Mouse (Mus musculus) limb, embryonic 15.5 days (tissue): Measurements from ENCODE around the gene Cnksr3. TPM values are rescaled to one million over a fixed set of nuclear protein-coding genes. Genes with fewer than 3 reads are reported as not detected.

ENCODE experiments used
- ATAC-seq: fragments of 200-750 bp; cut with Nextera tagmentation; 2 replicates; pipeline ENCODE4 v1.8.0; 2017; ENCODE audit warnings: low read depth, moderate TSS enrichment; ENCODE audit not compliant: insufficient number of reproducible peaks, low FRiP score, low TSS enrichment
- H3K27ac ChIP-seq: fragments of 300-500 bp; sonication (generic); 2 replicates; pipeline ENCODE4 v1.5.1; 2015; ENCODE audit warnings: moderate library complexity, mild to moderate bottlenecking, inconsistent platforms
- H3K27me3 ChIP-seq: fragments of 300-500 bp; sonication (generic); 2 replicates; pipeline ENCODE4 v1.6.1; 2015; ENCODE audit warnings: inconsistent platforms
- H3K36me3 ChIP-seq: fragments of 300-500 bp; sonication (generic); 2 replicates; pipeline ENCODE4 v1.6.1; 2015; ENCODE audit warnings: inconsistent platforms
- H3K4me1 ChIP-seq: fragments of 300-500 bp; sonication (generic); 2 replicates; pipeline ENCODE4 v1.6.1; 2015; ENCODE audit warnings: inconsistent platforms
- H3K4me2 ChIP-seq: fragments of 300-500 bp; sonication (generic); 2 replicates; pipeline ENCODE4 v1.6.1; 2015; ENCODE audit warnings: mild to moderate bottlenecking, inconsistent platforms
- H3K4me3 ChIP-seq: fragments of 300-500 bp; sonication (generic); 2 replicates; pipeline ENCODE4 v1.5.1; 2015; ENCODE audit warnings: mild to moderate bottlenecking, inconsistent platforms
- H3K9ac ChIP-seq: fragments of 300-500 bp; sonication (generic); 2 replicates; pipeline ENCODE4 v1.6.1; 2015; ENCODE audit warnings: inconsistent platforms
- H3K9me3 ChIP-seq: fragments of 300-500 bp; sonication (generic); 2 replicates; pipeline ENCODE4 v1.6.1; 2016; ENCODE audit warnings: inconsistent platforms
- WGBS: fragments of 180-500 bp; shearing (Covaris S2); methylation state at CpG from one replicate; pipeline ENCODE4 v1.1.7; 2015; 5-methylcytosine and 5-hydroxymethylcytosine counted together
- polyA plus RNA-seq: library from polyadenylated mRNA; unstranded; fragments of >200 nt; fragmentation: Nextera tagmentation; extraction: Ambion mirVana; gene quantifications from 2 replicates; pipeline ENCODE4 v1.2.1, GENCODE M21; 2015

Gene Cnksr3
- polyA plus RNA-seq, 1 experiment from 2014 or later: 13.3 TPM

DNA sequence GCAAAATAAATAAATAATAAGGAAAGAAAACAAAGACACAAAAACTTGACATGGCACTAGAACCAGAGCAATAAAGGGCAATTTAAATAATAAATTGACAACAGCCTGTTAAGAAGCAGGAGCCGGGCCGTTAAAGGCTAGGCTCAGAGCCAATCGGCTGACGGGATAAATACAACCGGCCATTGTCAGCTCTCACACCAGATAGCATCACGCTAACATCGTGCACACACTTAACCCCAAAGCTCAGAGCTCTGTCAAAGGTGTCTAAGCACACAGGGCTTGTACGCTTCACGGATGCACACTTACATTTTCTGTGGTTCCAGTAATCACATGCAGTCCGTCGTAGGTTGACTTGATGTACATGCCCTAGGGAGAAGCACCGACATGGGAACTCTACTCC is 74.0 kb downstream of the Cnksr3 start:
- WGBS: 72% methylated on average over 12 of the region's 12 CpGs

DNA sequence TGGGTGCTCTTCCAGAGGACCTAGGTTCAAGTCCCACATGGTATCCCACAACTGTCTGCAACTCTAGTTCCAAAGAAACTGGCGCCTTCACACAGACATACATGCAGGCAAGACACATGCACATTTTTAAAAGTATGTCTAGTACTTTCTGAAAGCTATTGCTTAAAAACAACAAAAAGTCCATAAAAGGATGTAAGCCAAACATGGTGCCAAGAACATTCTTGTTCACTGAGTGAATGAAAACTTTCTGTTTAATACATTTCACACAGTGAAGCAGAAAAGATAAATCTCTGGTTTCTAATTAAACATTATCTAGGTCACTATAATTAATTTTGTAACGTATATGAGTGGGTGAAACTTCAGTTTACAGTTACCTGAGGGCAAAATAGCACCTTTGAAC is 76.3 kb downstream of the Cnksr3 start:
- Histone ChIP-seq H3K9ac (no peak overlapping the region), H3K9me3 (no peaks in the 10 kb centered on the region), H3K36me3 (peaks cover 35% of the 10 kb centered on the region), H3K27ac (no peak overlapping the region), H3K4me1 (0 out of 2 replicates have a peak, but pooled peaks cover 3% of the 10 kb centered on the region), H3K27me3 (no peaks in the 10 kb centered on the region), H3K4me3 (no peak overlapping the region), H3K4me2 (no peak overlapping the region)
- ATAC-seq: no peak
- 71% methylated on average over 2 of the region's 2 CpGs for WGBS

More for the DNA sequence above, 74.0 kb downstream of the Cnksr3 start:
- H3K9ac ChIP-seq: no peak overlapping the region
- H3K36me3 ChIP-seq: peaks cover 25% of the 10 kb centered on the region
- no peaks in the 10 kb centered on the region for H3K27me3 ChIP-seq
- H3K9me3 ChIP-seq: no peaks in the 10 kb centered on the region
- no peak overlapping the region for H3K4me3 ChIP-seq
- H3K4me2 ChIP-seq: no peak overlapping the region
- no peak overlapping the region for H3K27ac ChIP-seq
- no peak for ATAC-seq
- 0 out of 2 replicates have a peak, but pooled peaks cover 3% of the 10 kb centered on the region for H3K4me1 ChIP-seq

DNA sequence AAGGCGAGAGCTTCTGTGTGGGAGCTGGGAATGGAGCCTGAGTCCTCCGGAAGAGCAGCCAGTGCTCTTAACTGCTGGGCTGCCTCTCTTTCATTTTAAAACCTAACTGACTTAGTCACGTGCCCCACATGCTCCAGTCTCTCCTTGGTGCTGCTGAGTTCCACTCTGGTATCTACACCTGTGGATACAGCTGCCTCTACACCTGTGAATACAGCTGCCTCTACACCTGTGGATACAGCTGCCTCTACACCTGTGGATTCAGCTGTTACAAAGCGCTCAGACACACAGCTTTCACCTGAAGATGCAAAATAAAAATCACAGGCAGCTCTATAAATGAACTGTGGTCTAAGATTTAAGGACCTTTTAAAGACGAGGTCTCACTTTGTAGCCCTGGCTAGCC is 79.0 kb downstream of the Cnksr3 start:
- ATAC-seq: no peak
- H3K27me3 ChIP-seq: no peaks in the 10 kb centered on the region
- H3K4me1 ChIP-seq: peaks cover 8% of the 10 kb centered on the region; the same call in 1 of the 2 replicates
- 86% methylated on average over 5 of the region's 5 CpGs for WGBS
- H3K27ac ChIP-seq: no peak overlapping the region
- no peak overlapping the region for H3K4me2 ChIP-seq
- no peak overlapping the region for H3K9ac ChIP-seq
- H3K36me3 ChIP-seq: peaks cover 58% of the 10 kb centered on the region
- H3K9me3 ChIP-seq: no peaks in the 10 kb centered on the region
- H3K4me3 ChIP-seq: no peak overlapping the region

DNA sequence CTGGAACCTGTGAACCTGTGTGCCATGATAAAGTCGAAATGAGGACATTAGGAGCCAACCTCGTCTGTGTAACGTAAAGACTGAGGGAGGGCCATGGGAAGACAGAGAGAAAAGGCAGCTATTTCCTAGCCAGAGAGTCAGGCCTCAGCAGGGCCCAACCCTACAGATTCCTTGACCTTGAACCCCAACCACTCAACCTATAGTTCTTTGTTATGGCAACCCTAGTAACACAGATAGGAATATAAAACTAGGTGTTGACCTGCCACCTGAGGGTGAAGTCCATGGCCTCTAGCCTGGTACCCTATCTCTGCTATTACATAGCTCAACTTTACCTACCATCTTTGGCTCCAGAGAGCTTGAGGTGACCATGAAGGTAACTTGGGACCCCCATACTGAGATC is 80.6 kb downstream of the Cnksr3 start:
- peaks cover 69% of the 10 kb centered on the region for H3K36me3 ChIP-seq
- ATAC-seq: no peak
- no peak overlapping the region for H3K27ac ChIP-seq

DNA sequence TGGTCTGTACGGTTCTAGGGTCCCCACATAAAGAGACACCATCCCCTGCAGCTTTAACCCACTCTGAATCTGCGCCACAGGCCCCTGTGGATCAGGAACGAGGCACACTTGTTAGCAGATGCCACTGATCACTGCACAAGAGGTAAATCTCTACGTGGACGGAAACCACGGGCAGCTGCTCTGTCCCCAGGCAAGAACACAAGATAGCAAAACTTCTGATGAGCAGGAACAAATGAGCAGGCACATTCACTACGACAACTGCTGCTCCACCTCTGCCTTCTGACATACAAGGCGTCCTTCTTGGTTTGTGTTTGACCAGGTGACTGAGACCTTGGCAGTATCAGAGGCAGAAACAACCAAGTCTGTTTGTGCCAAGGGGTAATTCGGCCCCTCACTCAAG is 84.2 kb downstream of the Cnksr3 start:
- Histone ChIP-seq H3K4me2 (no peak overlapping the region), H3K4me3 (no peak overlapping the region), H3K9ac (no peak overlapping the region), H3K27ac (no peak overlapping the region), H3K27me3 (no peaks in the 10 kb centered on the region), H3K9me3 (no peaks in the 10 kb centered on the region), H3K36me3 (peaks cover 70% of the 10 kb centered on the region), H3K4me1 (peaks cover 9% of the 10 kb centered on the region; the same call in 1 of the 2 replicates)
- ATAC-seq: no peak
- WGBS: 94% methylated on average over 9 of the region's 9 CpGs

More for the DNA sequence above, 80.6 kb downstream of the Cnksr3 start:
- H3K27me3 ChIP-seq: no peaks in the 10 kb centered on the region
- H3K9me3 ChIP-seq: no peaks in the 10 kb centered on the region
- H3K4me1 ChIP-seq: peaks cover 11% of the 10 kb centered on the region; the same call in 1 of the 2 replicates
- no peak overlapping the region for H3K4me3 ChIP-seq
- no peak overlapping the region for H3K9ac ChIP-seq
- WGBS: 94% methylated on average over 3 of the region's 3 CpGs
- no peak overlapping the region for H3K4me2 ChIP-seq

DNA sequence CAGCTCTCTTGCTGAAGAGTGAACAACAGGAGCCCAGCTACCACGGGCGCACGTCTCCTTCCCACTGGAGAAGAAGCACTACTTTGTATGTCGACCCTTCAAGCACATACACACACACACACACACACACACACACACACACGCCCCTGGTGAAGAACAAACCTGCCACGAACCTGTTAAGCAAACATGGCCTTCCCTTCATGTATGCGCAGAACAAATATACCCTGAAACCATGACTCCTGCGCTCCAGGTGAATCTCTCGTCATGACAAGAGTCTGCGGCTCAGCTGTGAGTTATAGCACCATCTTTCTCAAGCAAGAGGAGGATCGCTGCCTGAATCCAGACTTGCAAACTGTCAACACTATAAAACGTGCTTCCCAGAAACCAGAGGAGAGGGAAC is 85.2 kb downstream of the Cnksr3 start:
- H3K36me3 ChIP-seq: peaks cover 70% of the 10 kb centered on the region
- WGBS: 89% methylated on average over 12 of the region's 12 CpGs
- no peak overlapping the region for H3K4me2 ChIP-seq
- H3K4me3 ChIP-seq: no peak overlapping the region
- peak overlapping the region; percentile 47; the same call in 1 of the 2 replicates for H3K27ac ChIP-seq
- no peaks in the 10 kb centered on the region for H3K27me3 ChIP-seq
- no peak overlapping the region for H3K9ac ChIP-seq
- no peak for ATAC-seq
- peaks cover 9% of the 10 kb centered on the region; the same call in 1 of the 2 replicates for H3K4me1 ChIP-seq
- H3K9me3 ChIP-seq: no peaks in the 10 kb centered on the region

DNA sequence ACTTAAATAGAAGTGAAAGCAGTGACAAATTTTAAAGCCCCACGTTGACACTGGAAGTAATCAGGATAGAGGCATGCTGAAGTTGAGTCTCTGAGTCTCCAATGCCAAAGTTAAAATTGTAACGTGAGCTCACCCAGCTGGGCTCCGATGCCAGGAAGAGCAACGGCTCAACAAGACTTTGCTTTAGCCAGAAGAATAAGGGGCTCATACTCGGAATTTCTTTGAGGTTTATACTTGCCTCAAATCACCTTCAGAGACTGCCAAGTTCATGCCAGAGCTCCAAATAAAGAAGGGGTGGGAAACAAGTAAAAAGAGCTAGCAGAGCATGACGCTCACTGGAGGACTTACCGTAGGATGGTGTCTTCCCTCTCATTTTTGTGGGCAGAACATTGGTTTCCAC is 85.8 kb downstream of the Cnksr3 start:
- H3K9ac ChIP-seq: no peak overlapping the region
- H3K36me3 ChIP-seq: peaks cover 65% of the 10 kb centered on the region
- H3K4me2 ChIP-seq: no peak overlapping the region
- no peak overlapping the region for H3K4me3 ChIP-seq
- no peak for ATAC-seq
- no peaks in the 10 kb centered on the region for H3K9me3 ChIP-seq
- H3K27ac ChIP-seq: no peak overlapping the region
- peaks cover 9% of the 10 kb centered on the region; the same call in 1 of the 2 replicates for H3K4me1 ChIP-seq
- H3K27me3 ChIP-seq: no peaks in the 10 kb centered on the region
- 46% methylated on average over 7 of the region's 7 CpGs for WGBS

DNA sequence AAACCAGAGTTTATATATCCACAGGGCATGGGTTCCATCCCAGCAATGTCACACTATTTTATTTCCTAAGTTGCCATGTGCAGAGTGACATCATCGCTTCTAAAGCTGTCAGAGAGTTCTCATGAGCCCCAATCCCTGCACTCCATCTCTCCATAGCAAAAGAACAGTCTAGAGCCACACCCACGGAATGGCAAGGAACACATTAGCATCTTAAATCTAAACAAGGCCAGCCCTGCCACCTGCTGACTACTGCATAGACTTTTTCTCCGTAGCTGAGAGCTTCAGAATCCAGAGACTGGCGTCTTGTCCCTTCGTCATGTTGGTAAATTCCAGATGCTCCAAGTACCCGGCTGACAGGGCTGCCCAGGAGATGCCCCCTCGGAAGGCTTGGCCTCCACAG is 87.0 kb downstream of the Cnksr3 start:
- H3K4me3 ChIP-seq: no peak overlapping the region
- ATAC-seq: no peak
- no peak overlapping the region for H3K4me2 ChIP-seq
- peaks cover 60% of the 10 kb centered on the region for H3K36me3 ChIP-seq
- no peak overlapping the region for H3K27ac ChIP-seq
- H3K4me1 ChIP-seq: peaks cover 8% of the 10 kb centered on the region; the same call in 1 of the 2 replicates
- WGBS: 76% methylated on average over 7 of the region's 7 CpGs
- H3K9me3 ChIP-seq: no peaks in the 10 kb centered on the region
- no peaks in the 10 kb centered on the region for H3K27me3 ChIP-seq
- H3K9ac ChIP-seq: no peak overlapping the region

DNA sequence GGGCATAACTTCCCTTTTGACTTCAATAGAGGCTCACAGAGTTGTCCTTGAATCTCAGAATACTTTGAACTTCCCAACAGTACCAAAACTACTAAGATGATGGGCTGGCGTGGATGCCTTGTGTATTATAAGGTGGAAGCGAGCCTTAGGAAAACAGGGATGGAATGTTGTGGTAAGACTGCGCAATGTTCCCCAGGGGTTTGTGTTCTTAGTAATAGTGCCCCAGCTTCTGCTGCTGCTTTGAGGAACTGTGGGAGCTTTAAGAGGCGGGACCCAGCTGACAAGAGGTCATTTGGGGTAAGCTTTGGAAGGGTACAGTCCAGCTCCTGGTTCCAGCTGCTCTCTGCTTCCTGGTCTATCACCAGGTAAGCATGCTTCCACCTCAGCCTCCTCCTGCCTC is 89.7 kb downstream of the Cnksr3 start:
- H3K27ac ChIP-seq: no peak overlapping the region
- no peak overlapping the region for H3K4me2 ChIP-seq
- H3K4me1 ChIP-seq: peaks cover 20% of the 10 kb centered on the region
- WGBS: 86% methylated on average over 4 of the region's 4 CpGs
- H3K27me3 ChIP-seq: no peaks in the 10 kb centered on the region
- H3K4me3 ChIP-seq: no peak overlapping the region
- no peak for ATAC-seq
- no peaks in the 10 kb centered on the region for H3K9me3 ChIP-seq
- H3K9ac ChIP-seq: no peak overlapping the region
- H3K36me3 ChIP-seq: peaks cover 43% of the 10 kb centered on the region

DNA sequence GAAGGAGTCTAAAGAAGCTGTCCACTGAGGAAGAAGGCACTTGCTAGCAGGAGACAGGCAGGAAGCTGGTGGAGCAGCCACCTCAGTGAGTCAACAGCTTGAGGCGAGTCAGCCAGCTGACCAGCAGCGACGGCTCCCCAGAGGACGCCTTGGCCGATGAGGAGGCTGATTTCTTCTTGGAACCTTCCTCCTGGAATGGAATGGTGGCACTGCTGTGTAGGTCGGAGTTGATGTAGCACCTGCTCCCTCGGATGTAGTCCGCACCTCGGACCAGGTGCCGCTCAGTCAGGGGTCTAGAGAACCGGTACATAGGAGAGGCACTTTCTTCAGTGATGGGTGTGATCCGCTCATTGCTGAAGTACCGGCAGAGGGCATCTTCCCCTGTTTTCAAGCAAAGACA is 91.8 kb downstream of the Cnksr3 start:
- Histone ChIP-seq H3K27me3 (no peaks in the 10 kb centered on the region), H3K4me3 (no peak overlapping the region), H3K9me3 (no peaks in the 10 kb centered on the region), H3K4me1 (peaks cover 15% of the 10 kb centered on the region), H3K36me3 (peaks cover 28% of the 10 kb centered on the region), H3K27ac (no peak overlapping the region), H3K9ac (no peak overlapping the region), H3K4me2 (no peak overlapping the region)
- 88% methylated on average over 13 of the region's 13 CpGs for WGBS
- ATAC-seq: no peak

DNA sequence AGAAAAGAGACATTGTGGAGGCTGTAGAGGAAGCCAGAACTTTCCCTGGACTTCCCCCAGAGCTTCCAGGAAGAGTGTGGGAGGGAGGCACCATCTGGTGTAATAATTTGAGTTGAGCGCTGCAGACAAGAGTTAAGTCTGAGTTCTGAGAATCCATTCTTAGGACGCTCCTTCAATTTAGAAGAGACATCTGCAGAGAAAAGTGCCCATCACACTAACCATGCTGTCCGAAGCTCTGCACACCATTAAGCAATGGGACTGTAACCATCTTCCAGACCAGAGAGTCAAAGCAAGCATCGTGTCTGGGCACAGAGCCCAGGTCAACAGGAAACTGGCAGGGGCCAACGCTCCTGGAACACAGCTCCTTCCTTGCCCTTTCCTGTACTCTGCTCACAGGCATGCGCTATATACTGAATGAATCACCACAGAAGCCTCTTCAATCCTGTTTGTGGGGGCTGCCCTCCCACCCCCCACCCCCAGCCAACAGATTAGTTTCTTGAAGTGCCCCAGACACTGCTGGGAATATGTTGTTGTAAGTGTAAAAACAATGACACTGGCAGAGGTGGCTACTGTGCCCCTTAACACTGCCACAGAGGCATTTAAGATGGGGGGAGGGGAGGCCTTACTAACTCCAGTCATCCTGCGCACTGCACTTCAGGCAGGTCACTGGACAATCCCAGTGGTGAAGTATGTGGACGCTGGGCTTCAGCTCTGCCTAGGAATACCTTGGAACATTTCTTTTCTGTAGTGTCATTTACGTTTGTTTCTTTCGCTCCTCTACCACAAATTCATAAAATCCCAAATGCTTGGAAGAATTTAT is 93.6 kb downstream of the Cnksr3 start:
- H3K36me3 ChIP-seq: peaks cover 21% of the 10 kb centered on the region
- no peak overlapping the region for H3K9ac ChIP-seq
- H3K9me3 ChIP-seq: no peaks in the 10 kb centered on the region
- H3K4me3 ChIP-seq: no peak overlapping the region
- 47% methylated on average over 10 of the region's 10 CpGs for WGBS
- peak; percentile 76; the same call in 1 of the 2 replicates for ATAC-seq
- H3K27me3 ChIP-seq: no peaks in the 10 kb centered on the region
- H3K4me2 ChIP-seq: 0 out of 2 replicates have a peak overlapping the region, but pooled peaks have one; percentile 8
- peaks cover 15% of the 10 kb centered on the region for H3K4me1 ChIP-seq
- H3K27ac ChIP-seq: peak overlapping the region; percentile 77

DNA sequence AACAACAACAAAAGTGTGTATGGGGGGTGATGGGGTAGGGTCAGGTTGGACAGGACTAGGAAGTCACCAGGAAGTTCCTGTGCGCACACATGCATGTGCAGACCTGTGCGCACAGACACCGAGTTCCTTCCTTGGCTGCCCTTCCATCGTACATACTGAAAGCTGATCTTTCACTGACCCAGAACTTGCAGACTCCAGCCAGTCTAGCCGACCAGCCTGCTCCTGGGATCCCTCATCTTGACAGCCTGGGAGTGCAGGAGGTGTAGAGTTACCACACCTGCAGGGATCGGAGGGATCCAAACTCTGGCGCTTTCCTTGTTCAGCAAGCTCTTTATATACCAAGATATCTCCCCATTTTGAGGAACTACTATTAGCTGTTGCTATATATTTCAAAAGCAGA is 94.3 kb downstream of the Cnksr3 start:
- 41% methylated on average over 7 of the region's 7 CpGs for WGBS
- ATAC-seq: no peak
- no peak overlapping the region for H3K9ac ChIP-seq

More for the DNA sequence above, 94.3 kb downstream of the Cnksr3 start:
- peaks cover 18% of the 10 kb centered on the region for H3K36me3 ChIP-seq
- H3K4me3 ChIP-seq: no peak overlapping the region
- no peak overlapping the region for H3K4me2 ChIP-seq
- no peaks in the 10 kb centered on the region for H3K27me3 ChIP-seq
- H3K9me3 ChIP-seq: no peaks in the 10 kb centered on the region
- H3K27ac ChIP-seq: peak overlapping the region; percentile 77
- H3K4me1 ChIP-seq: peaks cover 15% of the 10 kb centered on the region
